ENCODE assay signal across 21 mouse cellular contexts in genomic region chr2:35244241-35244640, GRCm38 (mm10). TPM values are rescaled to one million over a fixed set of nuclear protein-coding genes. Genes with fewer than 3 reads are reported as not detected.
A peak's percentile ranks its signal among the peaks of the same experiment; 100 is the strongest.
DNase-seq lines count a peak whose midpoint lies in the region; ATAC-seq and TF ChIP-seq lines count a peak whose summit lies in the region.
"Had no signal": no experiment of that assay in that cellular context is flagged by ENCODE, and none has a peak within 500 bp of the region (broad histone marks: within the 10 kb centered on the region; RNA-seq: fewer than 3 reads in every experiment).

No protein-coding gene starts in this region.

- no peaks in the 10 kb centered on the region for H3K27me3 ChIP-seq in forebrain, embryonic 14.5 days (replicated peaks; ENCODE audit: control insufficient read depth, insufficient read depth, low read length)
- H3K27me3 ChIP-seq: embryonic facial prominence, embryonic 15.5 days; forebrain, embryonic 15.5 days; heart, embryonic 12.5 days; hindbrain, embryonic 12.5 days had no signal

- no peak for TF ChIP-seq CTCF in bone marrow macrophage, adult 2 months (IDR thresholded peaks at IDR 0.05; ENCODE audit: low read depth, low read length)

- peak; percentile 69 for ATAC-seq in common myeloid progenitor, adult 5-6 weeks (replicated peaks; ENCODE audit: low read depth, poor library complexity, severe bottlenecking)
- ATAC-seq in megakaryocyte progenitor cell, adult 5-6 weeks (replicated peaks; ENCODE audit: poor library complexity) = peak; percentile 57
- ATAC-seq in forebrain, embryonic 14.5 days = no peak
- ATAC-seq: forebrain, embryonic 15.5 days; hindbrain, embryonic 16.5 days; inflammation-experienced regulatory T-cells, adult 6 months had no signal

- no peak overlapping the region for H3K4me2 ChIP-seq in forebrain, embryonic 14.5 days (ENCODE audit: low read length)
- H3K4me2 ChIP-seq: embryonic facial prominence, embryonic 15.5 days; forebrain, embryonic 15.5 days; heart, embryonic 12.5 days; hindbrain, embryonic 12.5 days had no signal

- no peak overlapping the region for H3K9ac ChIP-seq in forebrain, embryonic 14.5 days (ENCODE audit: low read length)
- H3K9ac ChIP-seq: embryonic facial prominence, embryonic 15.5 days; forebrain, embryonic 15.5 days; heart, embryonic 12.5 days; hindbrain, embryonic 12.5 days had no signal

- 46% methylated on average over 3 of the region's 3 CpGs for WGBS in forebrain, embryonic 14.5 days

- TF ChIP-seq POLR2A in bone marrow macrophage, adult 2 months (IDR thresholded peaks at IDR 0.05; ENCODE audit: borderline replicate concordance, low read depth, low read length) = no peak

- H3K27ac ChIP-seq in bone marrow macrophage, adult 2 months (ENCODE audit: insufficient read depth, low read depth, low read length) = peak overlapping the region; percentile 28; the same call in 1 of the 2 replicates
- no peak overlapping the region for H3K27ac ChIP-seq in forebrain, embryonic 14.5 days (ENCODE audit: low read depth, low read length)
- H3K27ac ChIP-seq: embryonic facial prominence, embryonic 15.5 days; forebrain, embryonic 10.5 days; forebrain, embryonic 15.5 days; hindbrain, embryonic 12.5 days had no signal

- peaks cover 32% of the 10 kb centered on the region for H3K4me1 ChIP-seq in bone marrow macrophage, adult 2 months (ENCODE audit: control insufficient read depth, insufficient read depth, low read length)
- H3K4me1 ChIP-seq in forebrain, embryonic 14.5 days (ENCODE audit: control insufficient read depth, insufficient read depth, low read length) = no peaks in the 10 kb centered on the region
- H3K4me1 ChIP-seq: forebrain, embryonic 15.5 days; hindbrain, embryonic 12.5 days had no signal

- H3K4me3 ChIP-seq in bone marrow macrophage, adult 2 months (ENCODE audit: insufficient read depth, low read length) = no peak overlapping the region
- H3K4me3 ChIP-seq in forebrain, embryonic 14.5 days (ENCODE audit: low read depth, low read length) = no peak overlapping the region
- H3K4me3 ChIP-seq: embryonic facial prominence, embryonic 15.5 days; erythroblast, embryonic 14.5 days; forebrain, embryonic 10.5 days; forebrain, embryonic 15.5 days; heart, embryonic 12.5 days; hindbrain, embryonic 12.5 days had no signal

- H3K36me3 ChIP-seq in forebrain, embryonic 14.5 days (ENCODE audit: control insufficient read depth, insufficient read depth, low read length) = no peaks in the 10 kb centered on the region
- H3K36me3 ChIP-seq: embryonic facial prominence, embryonic 15.5 days; forebrain, embryonic 10.5 days; forebrain, embryonic 15.5 days; G1E; heart, embryonic 12.5 days; hindbrain, embryonic 12.5 days had no signal

- no peak for DNase-seq in forebrain, embryonic 14.5 days (ENCODE audit: low spot score)
- DNase-seq in layer of hippocampus, adult 9-10 months (ENCODE audit: low spot score) = no peak
- DNase-seq in layer of hippocampus, adult 18-20 months (ENCODE audit: low spot score in 2 of 2) = no peak
- DNase-seq: adrenal gland, postnatal 10 days; cerebellum, adult 18-20 months; cerebellum, postnatal 10 days; embryo, embryonic 11 days; gastrocnemius, postnatal 14 days; heart, postnatal 36 days had no signal

- 0 out of 2 replicates have a peak, but pooled peaks cover 6% of the 10 kb centered on the region for H3K9me3 ChIP-seq in forebrain, embryonic 14.5 days (replicated peaks; ENCODE audit: control insufficient read depth, low read length)
- H3K9me3 ChIP-seq: embryonic facial prominence, embryonic 15.5 days; forebrain, embryonic 10.5 days; forebrain, embryonic 15.5 days; heart, embryonic 12.5 days; hindbrain, embryonic 12.5 days had no signal

RNA-seq across cellular contexts. Expression of gene Gsn, which starts 11.9 kb away (rescaled TPM):
- 330 and 333 TPM in 2 replicates for polyA plus RNA-seq in bone marrow macrophage, adult 2 months (2012; ENCODE audit: insufficient read depth, insufficient read length, missing spikeins)
- total RNA-seq in common myeloid progenitor, adult 5-6 weeks (2017) = 8.9 and 9.7 TPM in 2 replicates
- 6.9 and 10.0 TPM in 2 replicates for total RNA-seq in megakaryocyte progenitor cell, adult 5-6 weeks (2015)
- total RNA-seq in megakaryocyte progenitor cell, adult 5-6 weeks (2017) = 12.5 TPM in 2 replicates
- 22.5 and 25.0 TPM in 2 replicates for polyA plus RNA-seq in forebrain, embryonic 14.5 days (2014; fragmentation: Nextera tagmentation; extraction: Ambion mirVana)
- 10 to 100 TPM; 45.0 to 49.4 TPM for total RNA-seq in layer of hippocampus, adult 18-20 months (2021)

RNA-seq across cellular contexts. Expression of gene Rab14, which starts 43.3 kb away (rescaled TPM):
- 259 and 260 TPM in 2 replicates for polyA plus RNA-seq in bone marrow macrophage, adult 2 months (2012; ENCODE audit: insufficient read depth, insufficient read length, missing spikeins)
- 136 and 137 TPM in 2 replicates for total RNA-seq in common myeloid progenitor, adult 5-6 weeks (2017)
- 110 and 111 TPM in 2 replicates for total RNA-seq in megakaryocyte progenitor cell, adult 5-6 weeks (2015)
- 105 and 106 TPM in 2 replicates for total RNA-seq in megakaryocyte progenitor cell, adult 5-6 weeks (2017)
- 349 and 383 TPM in 2 replicates for polyA plus RNA-seq in forebrain, embryonic 14.5 days (2014; fragmentation: Nextera tagmentation; extraction: Ambion mirVana)
- 100 to 1,000 TPM; 237 to 248 TPM for total RNA-seq in layer of hippocampus, adult 18-20 months (2021)
